Mouse (Mus musculus): ENCODE results near the gene Wfdc21.
A peak's percentile ranks its signal among the peaks of the same experiment; 100 is the strongest.

Gene Wfdc21

GRCm38 (mm10) chr11:83746681-83747080, at the start of gene Wfdc21:
Gene Wfdc21 (plus strand): TSS chr11:83746940.
- no peak for DNase-seq

- DNase-seq, result no peak
These were observed 43.0 kb upstream of the Wfdc21 start, which contains the start of gene Wfdc17 for GRCm38 (mm10) chr11:83703705-83704104. Gene Wfdc17 (plus strand): TSS chr11:83703991.

- no peak for DNase-seq
These were observed 38.0 kb upstream of the Wfdc21 start, which contains the start of gene Wfdc18 for GRCm38 (mm10) chr11:83708715-83709114. Gene Wfdc18 (plus strand): TSS chr11:83709015.

GRCm38 (mm10) chr11:83709683-83710082, 37.1 kb upstream of the Wfdc21 start:
- no peak for DNase-seq

GRCm38 (mm10) chr11:83712671-83713070, 34.1 kb upstream of the Wfdc21 start:
- no peak for DNase-seq

GRCm38 (mm10) chr11:83713925-83714324, 32.8 kb upstream of the Wfdc21 start:
- DNase-seq, result no peak

- DNase-seq, result no peak
These were observed 29.6 kb upstream of the Wfdc21 start for GRCm38 (mm10) chr11:83717042-83717665.

GRCm38 (mm10) chr11:83720766-83721165, 26.0 kb upstream of the Wfdc21 start:
- DNase-seq, result no peak

GRCm38 (mm10) chr11:83728757-83729432, 17.8 kb upstream of the Wfdc21 start:
- no peak for DNase-seq

GRCm38 (mm10) chr11:83731116-83731515, 15.6 kb upstream of the Wfdc21 start:
- no peak for DNase-seq

GRCm38 (mm10) chr11:83733071-83733640, 13.6 kb upstream of the Wfdc21 start:
- no peak for DNase-seq

- no peak for DNase-seq
These were observed 12.5 kb upstream of the Wfdc21 start for GRCm38 (mm10) chr11:83734215-83734614.

GRCm38 (mm10) chr11:83735881-83736280, 10.9 kb upstream of the Wfdc21 start:
- DNase-seq, result no peak

- DNase-seq, result no peak
These were observed 9.6 kb upstream of the Wfdc21 start for GRCm38 (mm10) chr11:83737109-83737558.

- DNase-seq, result peak; percentile 73 to 79
These were observed 7.5 kb upstream of the Wfdc21 start for GRCm38 (mm10) chr11:83739241-83739640.

GRCm38 (mm10) chr11:83740443-83740991, 6.2 kb upstream of the Wfdc21 start:
- DNase-seq, result no peak

- no peak for DNase-seq
These were observed 4.9 kb upstream of the Wfdc21 start for GRCm38 (mm10) chr11:83741841-83742240.

GRCm38 (mm10) chr11:83742731-83743355, 3.9 kb upstream of the Wfdc21 start:
- no peak for DNase-seq

GRCm38 (mm10) chr11:83743525-83743924, 3.2 kb upstream of the Wfdc21 start:
- DNase-seq, result no peak

- no peak for DNase-seq
These were observed 588 bp upstream of the Wfdc21 start for GRCm38 (mm10) chr11:83746152-83746551.

GRCm38 (mm10) chr11:83747376-83748265, 881 bp downstream of the Wfdc21 start:
- no peak for DNase-seq

GRCm38 (mm10) chr11:83753581-83754181, 6.9 kb downstream of the Wfdc21 start, which contains the start of gene Heatr6:
Gene Heatr6 (plus strand): TSS chr11:83753696.
- peak; percentile 92 to 93 for DNase-seq

All from cerebellum, postnatal 36 days (tissue).